Mouse (Mus musculus): ENCODE data around the gene Crabp2.

DNA sequence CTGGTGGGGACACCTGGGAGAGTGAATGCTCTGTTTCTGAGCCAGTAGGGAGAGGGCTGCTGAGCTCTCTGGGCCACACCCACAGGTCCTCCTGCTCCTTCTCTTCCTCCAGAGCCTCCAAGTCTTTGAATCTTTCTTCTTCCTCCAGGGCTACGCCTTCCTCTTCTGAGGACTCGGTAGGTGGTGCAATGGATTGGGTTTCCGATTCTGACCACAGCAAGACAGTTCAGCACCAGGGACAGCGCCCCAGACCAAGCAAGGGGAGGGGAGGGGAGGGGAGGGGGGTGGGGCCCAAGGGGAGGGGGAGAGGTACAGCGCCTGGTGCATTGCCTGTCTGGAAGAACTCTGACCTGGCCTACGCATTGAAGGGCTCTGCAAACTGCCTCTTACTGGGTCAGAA, 45.0 kb downstream of the Crabp2 start:
- no peak for TF ChIP-seq POLR2AphosphoS2 (IDR thresholded peaks at IDR 0.05; ENCODE audit: low read length)
- no peak for TF ChIP-seq GATA1 (IDR thresholded peaks at IDR 0.05; ENCODE audit: low read depth, low read length)
